Mouse (Mus musculus): ENCODE measurements around the gene Aplp2. TPM values are rescaled to one million over a fixed set of nuclear protein-coding genes. Genes with fewer than 3 reads are reported as not detected.

Gene Aplp2
- polyA plus RNA-seq, 1 experiment from 2014 or later, result 166 TPM

DNA sequence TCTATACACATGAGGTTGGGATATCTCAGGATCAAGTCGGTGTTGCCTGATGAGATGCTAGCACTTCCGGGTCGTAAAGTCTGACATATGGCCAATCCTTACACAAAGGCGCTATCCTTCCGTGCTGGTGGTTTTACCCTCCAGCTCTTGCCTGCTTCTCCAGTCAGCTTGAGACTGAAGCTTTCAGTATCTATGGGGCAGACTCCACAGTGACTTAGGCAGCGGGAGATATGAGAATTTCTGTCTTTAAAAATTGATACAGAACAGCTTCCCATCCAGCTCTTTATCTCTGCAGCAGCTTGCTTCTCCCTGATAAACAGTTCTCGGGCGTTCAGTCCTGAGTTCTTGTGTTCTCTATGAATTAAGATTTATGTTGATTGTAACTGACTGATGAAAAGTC is 14.9 kb upstream of the Aplp2 start:
- DNase-seq (ENCODE audit: low spot score), result no peak

DNA sequence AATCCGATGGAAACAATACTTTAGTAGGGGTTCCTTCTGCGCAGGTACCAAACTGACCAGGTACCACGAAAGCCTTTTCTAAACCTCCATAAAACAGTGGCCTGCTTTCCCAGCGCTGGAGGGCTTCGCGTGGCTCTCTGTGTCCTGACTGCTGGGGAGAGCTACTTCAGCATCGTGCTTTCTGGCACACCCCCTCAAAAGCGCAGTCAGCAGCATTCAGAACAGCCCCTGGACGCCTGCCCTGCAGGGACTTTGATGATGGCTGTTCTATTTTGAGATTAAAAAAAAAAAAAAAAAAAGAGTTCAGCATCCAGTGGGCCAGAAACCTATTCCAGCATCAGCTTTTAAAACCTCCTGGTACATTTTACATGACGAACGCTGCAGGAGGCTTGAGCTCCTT is 14.2 kb upstream of the Aplp2 start:
- DNase-seq (ENCODE audit: low spot score), result no peak

DNA sequence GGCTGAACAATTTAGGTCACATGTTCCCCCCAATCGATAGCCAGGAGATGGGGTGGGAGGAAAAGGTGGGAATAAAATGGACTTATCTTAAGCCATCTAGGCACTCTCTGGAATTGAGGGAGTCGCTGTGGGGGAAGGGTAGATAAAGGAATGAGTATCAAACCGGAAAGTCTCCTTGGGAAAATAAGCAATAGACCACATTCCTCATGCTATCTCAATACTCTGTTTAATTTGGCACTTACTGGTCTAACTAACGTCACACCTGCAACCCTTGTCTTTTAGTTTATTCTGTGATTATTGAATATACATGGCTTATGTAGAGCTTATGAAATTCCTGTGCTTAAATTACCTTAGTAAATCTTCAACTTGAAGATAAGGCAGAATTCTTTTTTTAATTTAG is 11.9 kb upstream of the Aplp2 start:
- DNase-seq (ENCODE audit: low spot score), result no peak

DNA sequence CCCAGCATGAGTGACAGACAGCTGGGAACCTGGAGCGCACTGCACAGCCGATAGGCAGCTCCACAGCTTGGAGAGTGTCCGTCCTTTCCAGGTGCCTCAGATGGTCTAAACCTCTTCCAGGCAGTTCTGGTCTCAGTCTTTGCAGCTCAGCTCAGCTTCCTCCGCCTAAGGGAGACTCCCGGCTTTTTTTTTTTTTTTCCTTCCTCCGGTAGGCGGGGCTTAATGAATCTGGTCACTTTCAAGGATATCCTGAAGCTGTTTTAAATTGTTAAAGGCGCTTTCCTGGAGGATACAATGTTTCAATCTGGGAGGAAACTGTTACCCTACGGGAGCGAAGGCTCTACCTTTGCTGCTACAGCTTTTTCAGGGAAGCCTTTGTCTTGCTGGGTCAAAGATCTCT is 9.6 kb upstream of the Aplp2 start:
- no peak for DNase-seq (ENCODE audit: low spot score)

DNA sequence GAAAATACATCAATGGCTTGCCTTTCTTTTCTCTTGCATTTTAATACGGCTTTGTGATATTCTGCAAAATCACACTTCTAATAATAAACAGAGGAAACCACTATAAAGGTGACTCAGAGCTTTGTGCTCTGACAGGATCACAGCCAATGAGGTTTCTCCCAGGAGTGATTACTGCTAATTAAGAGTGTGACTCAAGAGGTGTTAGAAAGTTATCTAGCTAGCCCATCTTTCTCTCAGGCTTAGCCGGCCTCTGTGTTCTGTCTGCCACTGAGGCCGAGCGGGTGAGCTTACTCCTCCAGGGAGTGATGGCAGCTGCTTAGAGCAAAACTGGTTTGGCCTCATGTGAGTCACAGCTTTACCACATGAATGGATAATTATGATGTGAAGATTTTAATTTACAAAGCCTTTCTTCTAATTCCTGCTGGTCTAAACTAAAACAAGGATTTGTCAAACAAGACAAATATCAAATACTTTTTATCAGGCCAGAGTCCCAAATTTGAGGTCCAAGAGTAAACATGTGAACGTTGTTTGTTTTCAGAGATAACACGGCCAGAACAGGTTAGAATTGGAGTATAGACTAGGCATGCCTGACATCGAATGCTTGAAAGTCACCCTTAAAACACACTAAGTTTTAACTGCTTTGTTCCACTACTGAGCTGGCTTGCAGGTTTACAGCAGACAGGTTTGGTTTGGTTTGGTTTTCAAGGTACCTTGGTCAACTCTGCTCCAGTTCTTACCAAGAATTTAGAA is 6.2 kb upstream of the Aplp2 start:
- no peak for DNase-seq (ENCODE audit: low spot score)

DNA sequence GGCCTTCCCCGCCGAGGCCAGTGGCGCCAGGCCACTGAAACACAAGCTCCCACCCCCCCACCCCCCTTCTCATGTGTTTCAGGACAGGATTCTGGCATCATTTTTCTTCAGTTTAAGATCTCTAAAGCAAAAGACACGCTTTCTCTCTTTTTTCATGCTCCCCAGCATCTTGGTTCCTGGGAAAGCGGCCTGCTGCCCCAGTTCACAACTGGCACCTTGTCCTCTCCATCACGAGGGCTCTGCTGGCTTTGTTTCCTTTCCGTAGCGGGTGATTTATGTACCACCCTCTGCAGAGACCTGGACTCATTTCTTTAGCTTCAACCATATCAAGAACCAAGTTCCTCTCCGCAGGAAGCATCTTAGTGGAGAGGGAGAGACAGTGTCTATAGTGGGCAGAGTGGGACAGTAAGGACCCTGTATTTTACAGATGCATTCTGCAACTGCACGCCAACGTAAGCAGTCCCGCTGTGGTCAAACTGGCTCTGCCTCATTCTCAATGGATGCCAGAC is 939 bp upstream of the Aplp2 start:
- DNase-seq (ENCODE audit: low spot score), result no peak

DNA sequence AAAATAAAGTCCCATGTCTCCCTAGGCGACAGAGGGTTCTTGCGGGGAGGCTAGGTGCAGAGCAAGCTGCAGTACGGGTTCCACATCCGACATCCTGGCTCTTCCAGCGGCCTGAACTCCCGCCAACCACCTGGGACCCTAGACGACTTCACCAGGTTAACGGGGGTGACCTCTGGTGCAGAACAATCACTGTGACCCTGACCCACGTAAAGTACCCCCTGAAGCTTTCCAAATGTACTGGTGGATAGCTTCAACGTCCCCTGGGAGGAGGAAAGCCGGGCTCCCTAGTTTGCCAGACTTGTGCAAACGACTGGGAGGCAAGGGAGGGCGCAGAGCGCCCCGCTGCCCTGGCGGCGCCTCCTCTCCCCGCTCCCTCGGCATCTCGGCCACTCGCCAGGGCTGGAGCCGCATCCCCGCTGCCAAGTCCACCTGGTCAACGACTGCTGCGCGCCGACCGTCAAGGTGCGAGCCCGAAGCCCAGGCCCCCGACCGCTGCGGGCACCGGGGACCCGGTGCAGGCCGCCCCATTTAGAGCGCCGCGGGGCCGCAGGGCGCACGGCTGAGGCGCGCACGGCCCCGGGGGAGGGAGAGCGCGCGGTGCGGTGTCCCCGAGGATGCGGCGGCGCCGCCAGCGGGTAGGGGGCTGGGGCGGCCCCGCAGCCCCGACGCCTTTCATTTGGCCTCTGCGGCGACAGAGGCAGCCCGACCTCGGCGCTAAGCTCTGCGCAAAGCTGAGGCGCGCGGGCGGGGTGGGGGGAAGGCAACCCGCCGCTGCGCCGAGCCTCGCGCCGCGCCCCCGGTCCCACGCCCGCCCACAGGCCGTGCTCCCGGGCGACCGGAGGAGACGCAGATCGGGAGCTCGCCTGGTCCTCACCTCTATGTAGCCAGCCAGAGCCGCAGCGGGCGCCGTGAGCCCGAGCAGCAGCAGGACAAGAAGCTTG is 596 bp downstream of the Aplp2 start:
- DNase-seq (ENCODE audit: low spot score), result peak; percentile 41

DNA sequence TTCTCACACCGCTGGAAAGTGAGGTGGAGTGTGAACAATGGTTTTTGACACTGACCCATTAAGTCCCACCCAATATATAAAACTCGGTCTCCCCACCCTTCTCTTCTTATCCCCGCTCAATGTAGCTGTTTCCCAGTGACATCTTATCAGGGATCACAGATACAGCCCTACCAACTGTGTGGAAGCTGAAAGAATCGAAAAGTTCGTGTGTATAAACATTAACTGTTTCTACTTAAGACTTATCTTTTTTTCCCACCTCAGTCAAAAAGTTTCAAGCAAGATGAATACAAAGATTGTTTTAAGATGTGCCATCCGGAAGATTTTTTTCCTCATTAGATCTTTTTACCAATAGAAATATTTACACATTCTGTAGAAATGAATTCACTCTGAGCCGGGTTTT is 1.5 kb downstream of the Aplp2 start:
- no peak for DNase-seq (ENCODE audit: low spot score)

DNA sequence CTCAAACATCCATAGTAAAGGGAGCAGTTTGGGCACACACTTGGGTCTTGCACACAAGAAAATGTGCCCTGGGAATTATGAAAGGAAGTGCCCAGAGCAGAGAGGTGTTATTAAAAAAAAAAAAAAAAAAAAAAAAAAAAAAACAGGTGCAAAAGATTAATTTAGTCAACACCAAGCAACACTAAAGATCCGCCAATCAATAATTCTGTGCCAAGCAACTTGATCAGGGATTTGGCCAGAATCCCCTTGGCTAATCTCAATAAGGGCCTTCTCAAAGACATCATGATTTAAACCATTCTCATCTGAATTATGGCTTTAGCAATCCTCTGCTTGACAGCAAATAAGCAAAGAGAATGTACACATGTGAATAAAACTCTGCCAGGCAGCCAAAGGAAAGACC is 2.1 kb downstream of the Aplp2 start:
- no peak for DNase-seq (ENCODE audit: low spot score)

DNA sequence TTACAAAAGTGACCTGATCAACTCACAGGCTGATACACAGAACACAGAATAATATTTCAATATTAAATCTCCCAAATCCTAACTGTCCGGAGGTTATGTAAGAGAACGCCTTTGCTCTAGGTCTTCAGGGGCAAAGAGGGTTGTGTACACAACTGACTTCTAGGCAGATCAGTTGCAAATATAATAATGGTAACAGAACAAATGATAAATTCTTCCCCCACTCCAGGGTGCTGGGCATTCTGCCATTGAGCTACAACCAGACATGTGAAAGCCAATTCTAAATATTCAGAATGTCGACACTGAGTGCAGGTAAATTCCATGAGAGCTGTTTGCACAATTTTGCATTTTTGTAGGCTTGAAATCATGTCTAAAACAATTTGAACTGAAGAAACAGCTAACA is 3.9 kb downstream of the Aplp2 start:
- no peak for DNase-seq (ENCODE audit: low spot score)

DNA sequence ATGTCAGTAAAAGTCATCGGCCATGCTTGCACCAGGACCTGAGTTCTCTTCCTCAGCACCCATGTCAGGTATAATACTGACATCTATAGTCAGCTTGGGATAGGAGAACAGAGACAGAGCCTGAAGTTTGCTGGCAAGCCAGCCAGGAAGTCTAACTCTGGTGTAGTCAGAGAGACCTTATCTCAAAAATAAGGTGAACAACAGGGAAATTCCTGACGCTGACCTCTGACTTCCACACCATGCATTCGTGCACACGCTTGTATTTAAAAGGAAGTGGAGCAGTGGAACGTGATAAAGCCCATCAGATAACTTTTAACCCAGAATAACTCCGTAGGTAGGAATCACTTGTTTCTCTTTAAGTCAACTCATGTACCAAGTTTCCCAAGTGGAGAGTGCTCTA is 6.9 kb downstream of the Aplp2 start:
- DNase-seq (ENCODE audit: low spot score), result no peak

DNA sequence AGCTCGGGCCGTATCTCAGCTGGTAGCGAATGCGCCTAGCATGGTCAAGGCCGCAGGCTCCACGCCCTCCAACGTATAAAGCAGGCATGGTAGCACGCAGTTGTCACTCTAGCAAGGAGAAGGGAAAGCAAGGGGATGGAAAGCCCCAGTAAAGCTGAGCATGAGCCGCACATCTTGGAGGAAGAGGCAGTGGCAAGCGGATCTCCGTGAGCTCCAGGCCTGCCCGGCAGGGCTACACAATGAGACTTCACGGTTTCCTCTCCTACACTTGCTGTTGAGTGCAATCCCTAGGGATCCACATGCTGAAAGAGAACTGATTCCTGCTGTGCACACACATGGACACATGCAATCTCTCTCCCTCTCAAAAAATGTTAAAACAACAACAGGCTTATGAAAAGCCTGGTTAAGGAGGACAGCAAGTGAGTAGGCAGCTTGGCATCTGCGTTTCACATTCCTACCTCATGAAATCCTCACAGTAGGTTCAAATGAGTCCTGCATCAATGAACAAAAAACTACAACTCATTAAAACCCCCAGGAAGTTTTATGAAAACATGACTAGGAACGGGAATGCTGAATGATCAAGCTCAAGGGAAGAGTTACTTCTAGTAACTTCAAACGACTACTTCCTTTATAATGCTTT is 7.9 kb downstream of the Aplp2 start:
- no peak for DNase-seq (ENCODE audit: low spot score)

DNA sequence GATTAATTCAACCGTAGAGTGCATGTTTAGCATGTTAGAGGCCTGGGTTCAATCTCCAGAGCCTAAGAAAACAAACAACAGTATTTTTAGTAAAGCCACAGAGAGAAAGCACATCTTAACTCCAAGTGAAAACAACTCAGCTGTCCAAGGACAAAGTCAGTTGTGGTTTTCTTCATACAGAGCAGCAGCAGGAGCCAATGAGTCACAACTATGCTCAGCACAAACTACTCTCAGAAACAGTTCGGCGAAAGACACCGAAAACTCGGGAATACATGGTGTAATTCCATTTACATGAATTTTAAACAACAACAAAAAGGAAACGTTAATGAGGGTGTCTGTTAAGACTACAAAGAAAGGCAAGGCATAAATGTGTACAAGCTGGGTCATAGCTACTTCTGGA is 8.5 kb downstream of the Aplp2 start:
- DNase-seq (ENCODE audit: low spot score), result no peak

DNA sequence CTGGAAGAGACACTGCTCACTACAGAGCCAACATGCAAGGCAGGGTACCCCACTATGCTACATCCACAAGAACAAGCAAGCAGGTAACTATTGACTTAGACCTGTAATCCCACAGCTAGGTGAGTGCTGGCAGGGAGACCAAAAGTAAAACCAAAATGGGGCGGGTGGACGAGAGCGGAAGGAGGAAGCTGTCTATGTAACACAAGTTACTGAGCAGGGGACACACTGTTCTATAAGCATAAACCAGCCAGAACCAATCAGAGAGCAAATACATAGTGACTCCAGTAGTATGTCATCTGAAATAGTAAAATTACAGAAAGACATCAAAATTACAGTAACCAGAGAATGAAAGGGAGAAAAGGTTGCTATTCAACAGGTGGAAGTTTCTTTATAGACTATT is 13.0 kb downstream of the Aplp2 start:
- DNase-seq (ENCODE audit: low spot score), result no peak

DNA sequence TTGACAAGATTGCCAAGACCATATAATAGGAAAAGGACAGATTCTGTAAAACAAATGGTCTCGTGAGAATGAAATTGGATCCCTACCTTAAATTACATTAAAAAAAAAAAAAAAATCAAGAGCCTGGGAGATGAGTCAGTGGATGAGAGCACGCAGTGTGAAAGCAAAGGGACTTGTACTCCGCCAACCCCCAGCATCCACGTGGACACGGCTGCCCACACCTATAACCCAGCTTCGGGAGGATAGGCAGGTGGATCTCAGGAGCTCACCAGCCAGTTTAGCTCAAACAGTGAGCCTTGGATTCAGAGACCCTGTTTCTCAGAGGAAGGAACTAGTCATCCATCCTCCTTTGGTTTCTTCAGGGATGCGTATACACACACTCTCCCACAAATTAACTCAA is 13.8 kb downstream of the Aplp2 start:
- DNase-seq (ENCODE audit: low spot score), result no peak

DNA sequence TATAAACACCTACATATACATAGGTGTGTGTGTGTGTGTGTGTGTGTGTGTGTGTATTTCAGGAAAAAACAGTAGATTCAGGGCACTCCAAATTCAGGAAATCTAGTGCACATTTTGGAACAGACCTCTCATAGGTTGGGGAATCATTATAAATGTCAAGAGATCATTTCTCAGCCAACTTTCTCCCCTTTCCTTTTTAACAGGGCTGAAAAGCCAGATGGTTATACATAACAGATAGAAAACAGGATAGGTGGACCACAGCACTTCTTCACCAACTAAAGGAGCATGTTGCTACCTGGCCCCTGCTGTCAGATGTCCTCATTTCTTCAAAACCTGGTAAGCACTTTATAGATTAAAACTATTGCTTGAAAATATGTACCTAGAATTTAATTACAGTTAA is 14.9 kb downstream of the Aplp2 start:
- no peak for DNase-seq (ENCODE audit: low spot score)

DNA sequence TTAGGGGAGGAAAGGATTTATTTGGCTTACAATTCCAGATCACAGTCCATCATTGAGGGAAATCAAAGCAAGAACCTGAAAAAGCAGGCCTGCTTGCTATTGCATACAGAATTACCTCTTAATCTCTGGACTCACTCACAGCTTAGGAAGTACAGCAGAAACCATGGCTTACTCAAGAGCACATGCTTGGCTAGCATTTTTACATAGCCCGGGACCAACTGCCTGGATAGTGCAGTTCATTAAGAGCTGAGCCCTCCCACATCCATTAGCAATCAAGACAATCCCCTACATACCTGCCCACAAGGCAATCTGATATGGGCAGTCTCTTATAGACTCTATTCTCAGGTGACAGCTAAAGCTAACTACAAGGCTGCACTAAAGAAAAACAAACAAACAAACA is 16.0 kb downstream of the Aplp2 start:
- no peak for DNase-seq (ENCODE audit: low spot score)

DNA sequence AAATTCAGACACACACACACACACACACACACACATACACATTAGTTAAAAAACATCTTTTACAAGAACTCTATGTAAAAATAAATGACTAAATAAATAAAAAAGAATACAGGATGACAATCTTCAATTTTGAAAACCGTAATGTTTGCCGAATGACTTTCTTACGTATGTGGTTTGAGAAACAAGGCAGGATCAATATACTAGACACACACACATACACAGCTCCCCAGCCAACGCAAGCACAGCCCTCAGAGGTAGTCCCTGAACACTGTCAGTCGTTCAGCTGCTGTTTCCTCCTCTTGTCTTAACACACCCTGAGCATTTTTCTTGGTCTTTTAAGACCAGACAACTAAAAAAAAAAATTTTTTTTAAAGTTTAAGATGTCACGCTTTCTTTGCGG is 19.2 kb downstream of the Aplp2 start:
- DNase-seq (ENCODE audit: low spot score), result no peak

DNA sequence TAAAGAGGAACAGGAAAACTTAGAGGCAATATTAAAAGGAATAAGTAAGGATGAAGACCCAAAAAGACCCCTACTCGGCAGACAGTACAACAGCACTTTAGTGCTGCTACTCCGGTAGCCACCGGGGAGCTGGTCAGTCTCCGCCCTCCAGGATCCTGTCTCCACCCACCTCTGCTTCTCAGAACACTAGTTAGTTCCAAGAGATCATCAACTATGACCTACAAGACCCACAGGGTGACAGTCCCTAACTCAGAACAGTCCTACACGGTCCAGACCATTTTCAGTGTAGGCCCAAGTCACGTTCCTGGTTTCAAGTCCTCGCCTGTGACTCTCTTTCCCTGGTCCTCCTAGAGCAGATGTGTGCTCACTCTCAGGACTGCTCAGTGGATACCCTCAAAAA is 20.1 kb downstream of the Aplp2 start:
- no peak for DNase-seq (ENCODE audit: low spot score)

DNA sequence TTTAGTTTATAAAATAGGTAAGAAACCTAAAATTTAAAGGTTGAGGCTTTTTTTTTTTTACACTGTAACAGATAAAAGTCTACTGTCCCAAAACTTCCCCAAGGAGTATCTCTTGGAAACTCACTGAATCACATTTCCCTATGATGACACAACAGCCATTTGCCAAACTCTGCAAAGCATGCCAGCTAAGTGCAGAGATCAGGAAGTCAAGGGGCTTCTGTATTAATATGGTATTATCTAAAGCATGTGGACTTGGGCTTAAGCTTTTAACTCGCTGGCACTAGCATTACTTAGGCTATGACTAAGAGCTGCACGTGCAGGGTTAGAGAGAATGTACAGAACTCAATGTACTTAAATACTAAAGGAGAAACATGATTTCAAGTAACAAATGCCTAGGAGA is 22.4 kb downstream of the Aplp2 start:
- no peak for DNase-seq (ENCODE audit: low spot score)

DNA sequence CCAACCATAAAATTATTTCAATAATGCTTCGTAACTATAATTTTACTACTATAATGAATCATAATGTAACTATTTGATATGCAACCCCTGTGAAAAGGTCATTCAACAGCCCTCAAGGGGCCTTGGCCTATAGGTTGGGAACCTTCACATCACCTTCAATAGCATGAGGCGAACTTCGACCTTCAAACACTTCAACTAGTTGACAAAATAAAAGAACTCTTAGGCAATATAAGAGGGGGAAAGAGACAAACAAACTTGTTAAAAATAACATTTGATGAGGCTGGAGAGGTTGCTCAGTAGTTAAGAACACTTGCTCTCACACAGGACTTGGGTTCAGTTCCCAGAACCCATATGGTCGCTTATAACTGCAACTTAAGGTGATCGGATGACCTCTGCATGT is 27.2 kb downstream of the Aplp2 start:
- DNase-seq (ENCODE audit: low spot score), result no peak

DNA sequence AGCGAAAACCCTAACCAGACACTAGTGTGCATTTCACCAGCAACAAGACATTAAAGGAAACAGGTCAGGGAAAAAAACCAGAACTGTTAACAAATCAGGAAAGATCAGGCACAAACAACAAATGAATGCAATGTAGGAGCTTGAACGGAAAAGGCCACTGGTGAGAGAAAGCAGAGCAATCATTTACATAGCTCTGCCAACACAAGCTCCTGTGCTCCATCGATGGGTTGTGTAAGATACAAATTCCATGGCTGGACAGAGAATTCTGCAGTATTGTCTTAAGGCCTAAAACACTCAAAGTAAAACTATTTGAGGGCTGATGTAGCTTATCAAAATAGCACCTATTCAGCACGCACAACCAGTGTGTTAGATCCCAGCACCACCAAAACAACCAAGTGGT is 28.6 kb downstream of the Aplp2 start:
- DNase-seq (ENCODE audit: low spot score), result no peak

Data from thymus, postnatal 0 days (tissue).